Mouse (Mus musculus) intestine, embryonic 14.5 days (tissue): Measurements from ENCODE around the gene Grm8. TPM values are rescaled to one million over a fixed set of nuclear protein-coding genes. Genes with fewer than 3 reads are reported as not detected.

Experiments
- ATAC-seq: fragments of 200-750 bp; cut with Nextera tagmentation; replicated peaks from 2 replicates; pipeline ENCODE4 v1.8.0; 2017; ENCODE audit warnings: low read depth, moderate number of reproducible peaks, moderate TSS enrichment, moderate library complexity; ENCODE audit not compliant: low FRiP score, low TSS enrichment
- DNase-seq: peaks from one replicate; pipeline ENCODE4 v3.0.0-alpha.2; 2018; ENCODE audit warnings: low spot score
- H3K27ac ChIP-seq: fragments of 300-500 bp; sonication (generic); 2 replicates; pipeline ENCODE4 v1.5.1; 2014; ENCODE audit warnings: low read depth, mild to moderate bottlenecking, control low read depth
- H3K27me3 ChIP-seq: fragments of 300-500 bp; sonication (generic); replicated peaks from 2 replicates; pipeline ENCODE4 v1.6.1; 2014; ENCODE audit warnings: low read length, control low read depth; ENCODE audit not compliant: control insufficient read depth, insufficient read depth
- H3K36me3 ChIP-seq: fragments of 300-500 bp; sonication (generic); 2 replicates; pipeline ENCODE4 v1.6.1; 2014; ENCODE audit warnings: low read length, control low read depth; ENCODE audit not compliant: control insufficient read depth, insufficient read depth
- H3K4me1 ChIP-seq: fragments of 300-500 bp; sonication (generic); replicated peaks from 2 replicates; pipeline ENCODE4 v1.6.1; 2014; ENCODE audit warnings: low read length, control low read depth, mixed read lengths; ENCODE audit not compliant: control insufficient read depth, insufficient read depth
- H3K4me2 ChIP-seq: fragments of 300-500 bp; sonication (generic); 2 replicates; pipeline ENCODE4 v1.6.1; 2014; ENCODE audit warnings: low read length
- H3K4me3 ChIP-seq: fragments of 300-500 bp; sonication (generic); 2 replicates; pipeline ENCODE4 v1.5.1; 2014; ENCODE audit warnings: low read depth, low read length, control low read depth, mixed read lengths
- H3K9ac ChIP-seq: fragments of 300-500 bp; sonication (generic); 2 replicates; pipeline ENCODE4 v1.6.1; 2014; ENCODE audit warnings: mild to moderate bottlenecking, low read length
- H3K9me3 ChIP-seq: fragments of 300-500 bp; sonication (generic); 2 replicates; pipeline ENCODE4 v1.6.1; 2016; ENCODE audit warnings: low read length, control low read depth; ENCODE audit not compliant: control insufficient read depth
- WGBS: fragments of 180-500 bp; shearing (Covaris S2); extraction: QIAGEN DNeasy Blood & Tissue Kit; methylation state at CpG from one replicate; pipeline ENCODE4 v1.1.7; 2014; 5-methylcytosine and 5-hydroxymethylcytosine counted together
- polyA plus RNA-seq: library from polyadenylated mRNA; unstranded; fragments of >200 nt; fragmentation: Nextera tagmentation; extraction: Ambion mirVana; gene quantifications from 2 replicates; pipeline ENCODE4 v1.2.1, GENCODE M21; 2014

Gene Grm8
- polyA plus RNA-seq, 1 experiment from 2014 or later, result 4.8 TPM

GRCm38 (mm10) chr6:28132056-28132455 is 2.9 kb downstream of the Grm8 start:
- Histone ChIP-seq H3K4me3 (no peak overlapping the region), H3K9ac (no peak overlapping the region), H3K4me1 (peaks cover 6% of the 10 kb centered on the region; the same call in 1 of the 2 replicates), H3K27me3 (peaks cover 45% of the 10 kb centered on the region), H3K4me2 (no peak overlapping the region), H3K9me3 (no peaks in the 10 kb centered on the region), H3K27ac (no peak overlapping the region), H3K36me3 (no peaks in the 10 kb centered on the region)
- ATAC-seq, result no peak
- 25% methylated on average over 4 of the region's 4 CpGs for WGBS
- no peak for DNase-seq

GRCm38 (mm10) chr6:28128871-28129270 is 6.1 kb downstream of the Grm8 start:
- Histone ChIP-seq H3K4me2 (no peak overlapping the region), H3K36me3 (no peaks in the 10 kb centered on the region), H3K27me3 (peaks cover 33% of the 10 kb centered on the region), H3K4me1 (no peaks in the 10 kb centered on the region; the same call in 1 of the 2 replicates), H3K9me3 (no peaks in the 10 kb centered on the region), H3K9ac (no peak overlapping the region), H3K4me3 (no peak overlapping the region), H3K27ac (no peak overlapping the region)
- DNase-seq (no peak), ATAC-seq (no peak)
- 96% methylated on average over 4 of the region's 4 CpGs for WGBS

- Histone ChIP-seq H3K27ac (no peak overlapping the region), H3K4me2 (no peak overlapping the region), H3K4me1 (no peaks in the 10 kb centered on the region), H3K9me3 (no peaks in the 10 kb centered on the region), H3K4me3 (no peak overlapping the region), H3K27me3 (no peaks in the 10 kb centered on the region), H3K36me3 (no peaks in the 10 kb centered on the region), H3K9ac (no peak overlapping the region)
- DNase-seq (no peak), ATAC-seq (no peak)
- 92% methylated on average over 2 of the region's 2 CpGs for WGBS
These were observed 19.5 kb downstream of the Grm8 start for GRCm38 (mm10) chr6:28115519-28115918.

GRCm38 (mm10) chr6:28114916-28115315 is 20.1 kb downstream of the Grm8 start:
- Histone ChIP-seq H3K4me3 (no peak overlapping the region), H3K36me3 (no peaks in the 10 kb centered on the region), H3K4me2 (no peak overlapping the region), H3K4me1 (no peaks in the 10 kb centered on the region), H3K9me3 (no peaks in the 10 kb centered on the region), H3K27me3 (no peaks in the 10 kb centered on the region), H3K27ac (no peak overlapping the region), H3K9ac (no peak overlapping the region)
- ATAC-seq (no peak), DNase-seq (no peak)
- 77% methylated on average over 1 of the region's 1 CpGs for WGBS

- no peak overlapping the region for H3K27ac ChIP-seq
- 92% methylated on average over 8 of the region's 8 CpGs for WGBS
- no peak for DNase-seq
These were observed 23.4 kb downstream of the Grm8 start for GRCm38 (mm10) chr6:28111551-28111950.

GRCm38 (mm10) chr6:28102608-28103316 is 32.2 kb downstream of the Grm8 start:
- no peak for ATAC-seq
- Histone ChIP-seq H3K36me3 (no peaks in the 10 kb centered on the region), H3K4me2 (no peak overlapping the region), H3K27me3 (no peaks in the 10 kb centered on the region), H3K9me3 (no peaks in the 10 kb centered on the region), H3K4me3 (no peak overlapping the region), H3K27ac (no peak overlapping the region), H3K9ac (no peak overlapping the region), H3K4me1 (no peaks in the 10 kb centered on the region)
- DNase-seq, result no peak
- WGBS, result 33% methylated on average over 9 of the region's 9 CpGs

More at GRCm38 (mm10) chr6:28111551-28111950, 23.4 kb downstream of the Grm8 start:
- no peak overlapping the region for H3K4me2 ChIP-seq
- no peaks in the 10 kb centered on the region for H3K9me3 ChIP-seq
- ATAC-seq, result no peak
- H3K9ac ChIP-seq, result no peak overlapping the region
- H3K4me1 ChIP-seq, result no peaks in the 10 kb centered on the region
- no peaks in the 10 kb centered on the region for H3K36me3 ChIP-seq
- no peaks in the 10 kb centered on the region for H3K27me3 ChIP-seq
- H3K4me3 ChIP-seq, result no peak overlapping the region

- 85% methylated on average over 3 of the region's 3 CpGs for WGBS
- Histone ChIP-seq H3K27ac (no peak overlapping the region), H3K9me3 (no peaks in the 10 kb centered on the region), H3K4me2 (no peak overlapping the region), H3K9ac (no peak overlapping the region), H3K4me1 (no peaks in the 10 kb centered on the region), H3K27me3 (no peaks in the 10 kb centered on the region), H3K4me3 (no peak overlapping the region), H3K36me3 (no peaks in the 10 kb centered on the region)
- no peak for DNase-seq
- ATAC-seq, result no peak
These were observed 35.0 kb downstream of the Grm8 start for GRCm38 (mm10) chr6:28100001-28100400.

GRCm38 (mm10) chr6:28092511-28092910 is 42.5 kb downstream of the Grm8 start:
- WGBS, result 86% methylated on average over 6 of the region's 6 CpGs
- Histone ChIP-seq H3K9ac (no peak overlapping the region), H3K4me1 (no peaks in the 10 kb centered on the region)

GRCm38 (mm10) chr6:28091836-28092235 is 43.1 kb downstream of the Grm8 start:
- Histone ChIP-seq H3K36me3 (no peaks in the 10 kb centered on the region), H3K9ac (no peak overlapping the region), H3K4me3 (no peak overlapping the region), H3K27ac (no peak overlapping the region), H3K9me3 (no peaks in the 10 kb centered on the region), H3K4me2 (no peak overlapping the region), H3K27me3 (no peaks in the 10 kb centered on the region), H3K4me1 (no peaks in the 10 kb centered on the region)
- ATAC-seq (no peak), DNase-seq (no peak)
- WGBS, result 85% methylated on average over 3 of the region's 3 CpGs

More at GRCm38 (mm10) chr6:28092511-28092910, 42.5 kb downstream of the Grm8 start:
- Histone ChIP-seq H3K9me3 (no peaks in the 10 kb centered on the region), H3K36me3 (no peaks in the 10 kb centered on the region), H3K4me2 (no peak overlapping the region), H3K27me3 (no peaks in the 10 kb centered on the region), H3K4me3 (no peak overlapping the region), H3K27ac (no peak overlapping the region)
- no peak for DNase-seq
- ATAC-seq, result no peak
